Mouse (Mus musculus) limb, embryonic 14.5 days (tissue): Measurements from ENCODE around the gene Notch3. TPM values are rescaled to one million over a fixed set of nuclear protein-coding genes. Genes with fewer than 3 reads are reported as not detected.
"Not testable (repeated sequence)": the region's sequence is repeated elsewhere in the genome, so short reads cannot be mapped to it uniquely, and the experiment has no call there.

Experiments used
- ATAC-seq: fragments of 200-750 bp; cut with Nextera tagmentation; 2 replicates; pipeline ENCODE4 v1.8.0; 2017; ENCODE audit warnings: low read depth, moderate number of reproducible peaks, moderate TSS enrichment; ENCODE audit not compliant: low FRiP score
- DNase-seq: peaks from one replicate; pipeline ENCODE4 v3.0.0-alpha.2; 2015; ENCODE audit warnings: low spot score
- H3K27ac ChIP-seq: fragments of 300-500 bp; sonication (generic); replicated peaks from 2 replicates; pipeline ENCODE4 v1.5.1; 2014; ENCODE audit warnings: low read depth, mild to moderate bottlenecking, low read length, moderate library complexity, mixed read lengths
- H3K27me3 ChIP-seq: fragments of 300-500 bp; sonication (generic); 2 replicates; pipeline ENCODE4 v1.6.1; 2014; ENCODE audit warnings: low read length, mixed read lengths; ENCODE audit not compliant: control insufficient read depth, insufficient read depth
- H3K36me3 ChIP-seq: fragments of 300-500 bp; sonication (generic); 2 replicates; pipeline ENCODE4 v1.6.1; 2014; ENCODE audit warnings: mild to moderate bottlenecking, low read length, moderate library complexity, mixed read lengths; ENCODE audit not compliant: control insufficient read depth, insufficient read depth
- H3K4me1 ChIP-seq: fragments of 300-500 bp; sonication (generic); 2 replicates; pipeline ENCODE4 v1.6.1; 2014; ENCODE audit warnings: antibody characterized with exemption, low read length, mixed read lengths; ENCODE audit not compliant: control insufficient read depth, insufficient read depth
- H3K4me2 ChIP-seq: fragments of 300-500 bp; sonication (generic); replicated peaks from 2 replicates; pipeline ENCODE4 v1.6.1; 2014; ENCODE audit warnings: low read depth, mild to moderate bottlenecking, low read length, moderate library complexity; ENCODE audit not compliant: severe bottlenecking
- H3K4me3 ChIP-seq: fragments of 300-500 bp; sonication (generic); replicated peaks from 2 replicates; pipeline ENCODE4 v1.5.1; 2014; ENCODE audit warnings: low read length
- H3K9ac ChIP-seq: fragments of 300-500 bp; sonication (generic); 2 replicates; pipeline ENCODE4 v1.6.1; 2014; ENCODE audit warnings: mild to moderate bottlenecking, low read depth, low read length, moderate library complexity; ENCODE audit not compliant: severe bottlenecking
- H3K9me3 ChIP-seq: fragments of 300-500 bp; sonication (generic); 2 replicates; pipeline ENCODE4 v1.6.1; 2016; ENCODE audit warnings: low read length; ENCODE audit not compliant: control insufficient read depth
- POLR2A ChIP-seq: fragments of 200-500 bp; IDR thresholded peaks from 2 replicates; pipeline ENCODE4 v1.8.0; 2012; ENCODE audit warnings: inconsistent platforms, mild to moderate bottlenecking, moderate library complexity, borderline replicate concordance; ENCODE audit not compliant: insufficient read depth, insufficient read length; ENCODE audit errors: extremely low read depth
- WGBS: fragments of 180-500 bp; shearing (Covaris S2); extraction: QIAGEN DNeasy Blood & Tissue Kit; methylation state at CpG from one replicate; pipeline ENCODE4 v1.1.7; 2014; 5-methylcytosine and 5-hydroxymethylcytosine counted together
- polyA plus RNA-seq, 2 experiments: library from polyadenylated mRNA; depleted of rRNA in 1 of 2; stranded (reverse) in 1 of 2; unstranded in 1 of 2; fragments of >200 nt; fragmentation: Nextera tagmentation in 1 of 2; extraction: Ambion mirVana in 1 of 2; gene quantifications; 2 replicates each; pipeline versions ENCODE4 v1.2.1 to v1.2.3; 2012 to 2014

Gene Notch3
- polyA plus RNA-seq (2012; rRNA removed) (50.0 and 77.6 TPM in 2 replicates), polyA plus RNA-seq (2014; fragmentation: Nextera tagmentation; extraction: Ambion mirVana) (17.7 and 19.4 TPM in 2 replicates)

DNA sequence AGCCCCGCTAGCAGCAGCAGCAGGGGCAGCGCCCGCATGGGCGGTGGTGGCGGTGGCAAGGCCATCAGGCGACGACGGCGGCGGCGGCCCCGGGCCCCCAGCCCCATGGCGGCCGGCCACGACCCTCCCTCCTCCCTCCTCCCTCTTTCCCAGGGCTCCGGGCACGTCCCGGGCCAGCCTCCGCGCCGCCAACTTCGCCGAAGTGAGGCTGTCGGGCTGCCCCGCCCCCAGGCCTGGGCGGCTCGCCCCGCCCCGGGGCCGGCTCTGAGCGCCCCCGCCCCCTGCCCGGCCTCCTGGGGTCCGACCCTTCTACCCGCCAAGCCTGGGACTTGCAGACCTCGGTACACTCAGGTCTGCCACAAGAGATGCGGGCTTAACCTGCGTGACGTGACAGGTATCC is at the start of gene Notch3:
TSS of gene Notch3 (minus strand) at position 166 of the 400 bp plus-strand sequence.
- ATAC-seq (peak; percentile 68), DNase-seq (peak; percentile 77)
- Histone ChIP-seq H3K4me3 (peak within 1 kb of the TSS; percentile 72), H3K4me2 (peak within 1 kb of the TSS; percentile 84), H3K27me3 (no peaks in the 10 kb centered on the region), H3K36me3 (no peaks in the 10 kb centered on the region), H3K4me1 (peaks cover 23% of the 10 kb centered on the region; the same call in 1 of the 2 replicates), H3K27ac (peak within 1 kb of the TSS; percentile 83), H3K9me3 (no peaks in the 10 kb centered on the region), H3K9ac (peak within 1 kb of the TSS; percentile 75)
- WGBS: 1% methylated on average over 21 of the region's 39 CpGs
- no peak for TF ChIP-seq POLR2A

DNA sequence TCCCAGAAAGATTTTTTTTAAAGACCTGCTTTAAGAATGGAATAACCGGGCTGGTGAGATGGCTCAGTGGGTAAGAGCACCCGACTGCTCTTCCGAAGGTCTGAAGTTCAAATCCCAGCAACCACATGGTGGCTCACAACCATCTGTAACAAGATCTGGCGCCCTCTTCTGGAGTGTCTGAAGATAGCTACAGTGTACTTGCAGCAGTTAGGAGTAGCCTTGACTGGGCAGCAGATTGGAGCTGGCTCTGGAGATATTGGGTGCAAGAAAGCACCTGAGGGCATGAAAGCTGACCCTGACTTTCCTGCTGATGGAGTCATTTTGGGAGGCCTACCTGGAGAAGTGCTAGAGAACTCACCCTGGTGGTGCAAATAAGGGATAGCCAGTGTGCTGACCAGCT is 48.9 kb upstream of the Notch3 start:
- not testable (repeated sequence) for H3K27ac ChIP-seq, ATAC-seq
- H3K36me3 ChIP-seq: peaks cover 88% of the 10 kb centered on the region

DNA sequence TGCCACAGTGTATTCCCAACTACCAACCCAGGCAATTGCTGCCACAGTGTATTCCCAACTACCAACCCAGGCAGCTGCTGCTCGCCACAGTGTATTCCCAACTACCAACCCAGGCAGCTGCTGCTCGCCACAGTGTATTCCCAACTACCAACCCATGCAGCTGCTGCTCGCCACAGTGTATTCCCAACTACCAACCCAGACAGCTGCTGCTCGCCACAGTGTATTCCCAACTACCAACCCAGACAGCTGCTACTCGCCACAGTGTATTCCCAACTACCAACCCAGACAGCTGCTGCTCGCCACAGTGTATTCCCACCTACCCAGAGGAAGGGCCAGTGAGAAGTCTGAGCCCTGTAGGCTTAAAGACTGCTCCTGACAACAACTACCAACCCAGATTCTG is 44.9 kb upstream of the Notch3 start:
- H3K4me3 ChIP-seq, H3K27ac ChIP-seq, H3K4me2 ChIP-seq, ATAC-seq, H3K4me1 ChIP-seq, H3K9ac ChIP-seq, H3K9me3 ChIP-seq, H3K27me3 ChIP-seq, DNase-seq: not testable (repeated sequence)
- 90% methylated on average over 6 of the region's 6 CpGs for WGBS
- H3K36me3 ChIP-seq: peaks cover 83% of the 10 kb centered on the region

More for the DNA sequence above, 48.9 kb upstream of the Notch3 start:
- H3K4me1 ChIP-seq, H3K4me2 ChIP-seq, H3K4me3 ChIP-seq, H3K9me3 ChIP-seq, DNase-seq, H3K27me3 ChIP-seq, H3K9ac ChIP-seq: not testable (repeated sequence)
- WGBS: 77% methylated on average over 4 of the region's 4 CpGs

DNA sequence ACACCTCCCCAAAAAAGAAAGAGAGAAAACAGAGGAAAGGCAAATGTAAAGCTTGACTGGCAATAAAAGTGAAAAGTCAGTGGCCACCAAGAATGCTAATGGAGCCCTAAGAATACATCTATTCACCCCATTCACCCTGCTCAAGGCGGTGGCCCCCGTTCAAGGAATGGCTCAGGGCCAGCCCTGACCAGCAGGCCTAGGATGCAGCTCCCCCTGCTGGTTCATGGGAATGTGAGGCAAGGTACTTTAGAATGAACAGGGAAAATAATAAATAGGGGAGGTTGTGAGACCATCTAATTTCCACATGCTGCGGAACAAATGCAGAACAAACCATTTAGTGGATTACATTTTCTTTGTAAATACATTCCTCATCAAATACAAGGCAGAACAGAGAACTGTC is 43.1 kb upstream of the Notch3 start:
- peaks cover 87% of the 10 kb centered on the region for H3K36me3 ChIP-seq
- no peak overlapping the region for H3K4me2 ChIP-seq
- no peak overlapping the region for H3K27ac ChIP-seq
- no peak for ATAC-seq
- no peaks in the 10 kb centered on the region for H3K9me3 ChIP-seq
- H3K4me1 ChIP-seq: peaks cover 9% of the 10 kb centered on the region
- peak; percentile 62 for DNase-seq
- H3K4me3 ChIP-seq: no peak overlapping the region
- no peak overlapping the region for H3K9ac ChIP-seq
- H3K27me3 ChIP-seq: no peaks in the 10 kb centered on the region
- no peak for TF ChIP-seq POLR2A
- WGBS: 49% methylated on average over 3 of the region's 3 CpGs

DNA sequence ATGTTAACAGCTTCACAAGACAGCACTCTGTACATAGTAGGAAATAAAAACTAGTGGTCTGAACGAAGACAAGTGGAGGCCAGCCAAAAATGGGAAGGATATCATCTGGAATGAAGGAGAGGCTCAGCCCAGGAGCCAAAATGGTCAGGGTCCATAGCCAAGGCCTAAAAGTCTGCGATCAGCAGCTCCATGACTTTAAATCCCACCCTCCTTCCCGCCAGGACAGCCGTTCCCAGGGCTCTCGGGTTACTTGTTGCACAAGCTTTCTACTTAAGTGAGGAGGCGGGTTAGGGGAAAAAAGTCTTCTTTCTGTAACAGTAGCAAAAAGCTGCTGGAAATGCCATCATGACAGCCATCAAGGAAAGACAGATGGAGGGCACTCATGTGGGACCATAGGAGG is 42.5 kb upstream of the Notch3 start:
- 42% methylated on average over 6 of the region's 6 CpGs for WGBS
- no peak overlapping the region for H3K27ac ChIP-seq
- ATAC-seq: 0 out of 2 replicates have a peak, but pooled peaks have one; percentile 35
- TF ChIP-seq POLR2A: no peak
- peaks cover 9% of the 10 kb centered on the region for H3K4me1 ChIP-seq
- no peak overlapping the region for H3K4me3 ChIP-seq
- no peaks in the 10 kb centered on the region for H3K9me3 ChIP-seq
- H3K27me3 ChIP-seq: no peaks in the 10 kb centered on the region
- DNase-seq: peak; percentile 74
- H3K4me2 ChIP-seq: no peak overlapping the region
- no peak overlapping the region for H3K9ac ChIP-seq
- peaks cover 87% of the 10 kb centered on the region for H3K36me3 ChIP-seq

DNA sequence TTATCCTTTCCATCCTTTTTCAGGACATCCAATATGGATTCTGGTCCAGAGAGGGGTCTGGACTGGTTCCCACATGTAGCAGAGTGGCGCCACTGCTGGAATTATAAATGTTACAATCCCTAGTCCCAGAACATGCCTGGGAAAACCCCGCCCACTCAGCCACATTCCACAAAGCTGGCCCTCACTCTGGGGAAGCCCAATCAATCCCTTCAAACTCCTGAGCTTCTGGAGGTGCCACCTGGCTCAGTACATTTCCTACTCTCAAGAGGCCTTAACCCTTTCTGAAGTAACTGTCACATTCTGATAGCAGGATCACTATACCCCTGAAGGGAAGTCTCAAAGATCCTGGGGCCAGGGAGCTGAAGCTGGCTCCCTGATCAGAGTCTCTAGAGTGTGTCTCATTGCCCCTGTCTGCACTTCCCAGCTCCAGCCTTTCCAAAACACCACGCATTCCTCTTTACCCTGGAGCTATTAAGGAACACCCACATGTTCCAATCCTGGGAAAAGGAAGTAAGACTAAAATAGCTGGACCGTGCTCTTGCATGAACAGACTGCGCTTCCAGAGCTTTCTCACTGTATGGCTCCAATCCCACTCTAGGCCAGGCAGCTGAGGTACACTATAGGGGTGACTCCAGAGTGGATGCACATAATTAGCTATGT is 41.1 kb upstream of the Notch3 start:
- Histone ChIP-seq H3K4me3 (no peak overlapping the region), H3K4me1 (peaks cover 9% of the 10 kb centered on the region), H3K27me3 (no peaks in the 10 kb centered on the region), H3K9ac (no peak overlapping the region), H3K4me2 (no peak overlapping the region), H3K36me3 (peaks cover 87% of the 10 kb centered on the region), H3K27ac (0 out of 2 replicates have a peak overlapping the region, but pooled peaks have one; percentile 1), H3K9me3 (no peaks in the 10 kb centered on the region)
- ATAC-seq: peak; percentile 30; the same call in 1 of the 2 replicates
- DNase-seq: peak; percentile 31
- no peak for TF ChIP-seq POLR2A
- WGBS: 50% methylated on average over 5 of the region's 5 CpGs
